Mouse (Mus musculus) splenic B cell, adult 2 months (primary cell): ENCODE measurements around the gene Map4k1.

ENCODE experiments used
- DNase-seq: peaks from one replicate; pipeline ENCODE4 v3.0.0-alpha.2; 2011; ENCODE audit warnings: low read depth, low spot score
- H3K27me3 ChIP-seq: 2 replicates; pipeline ENCODE4 v1.6.1; 2012; ENCODE audit warnings: mild to moderate bottlenecking, low read length, moderate library complexity, mixed read lengths; ENCODE audit not compliant: control insufficient read depth, poor library complexity, insufficient read depth, severe bottlenecking
- H3K36me3 ChIP-seq: 2 replicates; pipeline ENCODE4 v1.6.1; 2012; ENCODE audit warnings: mild to moderate bottlenecking, low read length, moderate library complexity, mixed read lengths; ENCODE audit not compliant: control insufficient read depth, poor library complexity, insufficient read depth, severe bottlenecking

The Map4k1 gene

GRCm38 (mm10) chr7:29019447-29020220 lies 37.8 kb downstream of the Map4k1 start:
- Histone ChIP-seq H3K36me3 (no peaks in the 10 kb centered on the region), H3K27me3 (no peaks in the 10 kb centered on the region)
- peak; percentile 23 for DNase-seq

DNA sequence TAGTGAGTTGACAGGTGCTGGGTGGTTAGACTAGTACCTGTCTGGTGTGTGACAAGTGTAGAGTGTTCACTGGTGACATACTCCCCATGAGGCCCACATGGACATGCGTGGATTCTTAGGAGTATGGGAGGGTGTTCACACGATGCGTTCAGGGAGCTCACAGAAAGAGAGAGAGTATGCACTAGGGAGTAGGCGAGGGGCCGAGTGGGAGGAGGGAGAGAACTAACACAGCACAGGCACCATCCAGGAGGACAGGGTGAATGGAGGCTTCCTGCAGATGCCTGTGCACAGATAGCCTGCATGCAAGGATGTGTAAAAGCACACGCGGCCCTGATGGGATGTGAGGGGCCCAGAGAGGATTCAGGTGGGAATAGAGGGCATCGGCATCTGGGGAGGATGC lies 40.6 kb downstream of the Map4k1 start:
- DNase-seq = no peak
- Histone ChIP-seq H3K36me3 (no peaks in the 10 kb centered on the region), H3K27me3 (no peaks in the 10 kb centered on the region)

- DNase-seq = no peak
- H3K36me3 ChIP-seq = no peaks in the 10 kb centered on the region
- no peaks in the 10 kb centered on the region for H3K27me3 ChIP-seq
Measured at GRCm38 (mm10) chr7:29023514-29023913, 41.7 kb downstream of the Map4k1 start.

DNA sequence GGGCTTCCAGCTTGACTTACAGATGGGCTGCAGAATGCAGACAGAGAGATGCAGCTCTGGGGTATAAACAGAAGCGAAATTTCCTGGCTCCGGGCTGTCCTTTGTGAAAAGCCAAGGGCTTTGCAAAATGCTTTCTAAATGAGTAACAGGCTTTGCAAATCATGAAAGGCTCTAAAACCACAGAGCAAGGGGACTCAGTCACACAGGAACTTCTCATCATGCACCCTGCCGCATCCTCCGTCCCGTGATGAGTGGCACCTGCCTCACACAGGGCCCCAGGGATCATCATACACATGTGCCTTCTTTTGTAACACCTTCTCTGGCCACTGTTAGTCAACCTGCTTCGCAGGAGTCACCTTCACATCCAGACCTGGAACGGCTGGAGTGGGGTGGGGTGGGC lies 43.7 kb downstream of the Map4k1 start:
- no peaks in the 10 kb centered on the region for H3K27me3 ChIP-seq
- DNase-seq = peak; percentile 79
- no peaks in the 10 kb centered on the region for H3K36me3 ChIP-seq

GRCm38 (mm10) chr7:29026195-29026594 lies 44.3 kb downstream of the Map4k1 start:
- Histone ChIP-seq H3K36me3 (no peaks in the 10 kb centered on the region), H3K27me3 (no peaks in the 10 kb centered on the region)
- no peak for DNase-seq

DNA sequence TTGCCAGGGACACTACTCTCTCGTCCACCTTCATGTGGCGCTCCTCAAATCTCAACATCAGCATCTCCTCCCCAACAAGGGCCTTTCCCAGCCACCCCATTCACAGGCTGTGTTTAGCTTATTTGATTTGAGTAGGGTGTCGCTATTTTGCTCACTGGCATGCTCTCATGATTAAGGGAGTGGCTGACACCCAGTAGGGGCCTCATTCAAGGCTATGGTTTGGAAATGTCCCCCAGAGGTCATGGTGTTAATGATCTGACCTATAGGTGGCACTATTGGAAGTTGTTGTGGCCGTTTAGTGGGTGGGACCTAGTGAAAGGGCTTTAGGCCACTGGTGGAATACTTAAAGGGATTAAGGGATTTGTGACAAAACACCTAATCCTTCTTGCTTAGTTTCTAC lies 45.0 kb downstream of the Map4k1 start:
- H3K36me3 ChIP-seq = no peaks in the 10 kb centered on the region
- no peak for DNase-seq
- H3K27me3 ChIP-seq = no peaks in the 10 kb centered on the region

GRCm38 (mm10) chr7:29028761-29029160 lies 46.9 kb downstream of the Map4k1 start:
- no peak for DNase-seq
- H3K36me3 ChIP-seq = no peaks in the 10 kb centered on the region

DNA sequence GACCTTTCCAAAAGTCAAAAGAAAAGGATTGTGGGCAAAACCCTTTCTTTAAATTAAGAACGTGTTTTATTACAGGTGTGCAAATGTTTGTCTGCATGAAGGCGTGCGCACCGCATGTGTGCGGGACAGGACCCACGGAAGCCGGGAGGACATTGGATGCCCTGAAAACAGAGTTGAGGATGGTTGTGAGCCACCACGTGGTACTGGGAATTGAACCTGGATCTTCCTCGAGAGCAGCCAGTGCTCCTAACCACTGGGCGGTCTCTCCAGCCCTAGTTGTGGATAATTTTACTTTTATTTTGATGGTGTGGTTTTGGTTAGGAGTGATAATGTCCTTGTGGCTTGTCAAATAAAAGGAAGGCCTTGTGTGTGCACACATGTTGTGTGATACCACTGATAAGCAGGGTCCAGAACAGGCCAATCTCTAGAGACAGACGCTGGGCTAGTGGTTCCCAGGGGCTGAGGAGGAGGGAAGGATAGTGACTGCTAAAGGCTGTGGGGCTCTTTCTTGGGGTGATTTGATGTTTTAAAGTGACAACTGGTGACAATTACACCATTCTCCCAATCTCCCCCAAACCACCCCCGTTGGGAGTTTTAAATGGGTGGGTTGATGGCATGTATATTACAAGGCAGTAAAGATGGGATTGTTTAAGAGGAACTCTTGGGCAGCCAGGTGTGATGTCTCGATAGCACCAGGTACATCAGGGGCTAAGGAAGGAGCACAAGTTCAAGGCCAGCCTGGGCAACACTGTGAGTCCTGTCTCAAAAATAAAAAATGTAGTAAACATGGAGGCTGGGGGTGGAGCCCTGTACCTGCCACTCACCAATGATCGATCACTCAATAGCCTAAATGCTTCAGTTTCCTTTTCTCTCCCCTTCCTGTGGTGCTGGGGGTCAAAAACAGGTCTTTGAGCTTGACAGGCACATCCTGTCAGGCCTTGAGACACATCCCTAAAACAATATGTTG lies 48.1 kb downstream of the Map4k1 start:
- H3K36me3 ChIP-seq = no peaks in the 10 kb centered on the region
- H3K27me3 ChIP-seq = no peaks in the 10 kb centered on the region
- no peak for DNase-seq

More at GRCm38 (mm10) chr7:29028761-29029160, 46.9 kb downstream of the Map4k1 start:
- no peaks in the 10 kb centered on the region for H3K27me3 ChIP-seq

- DNase-seq = no peak
- H3K36me3 ChIP-seq = no peaks in the 10 kb centered on the region
- no peaks in the 10 kb centered on the region for H3K27me3 ChIP-seq
Measured at GRCm38 (mm10) chr7:29031641-29032040, 49.8 kb downstream of the Map4k1 start.

- no peaks in the 10 kb centered on the region for H3K27me3 ChIP-seq
- peak; percentile 67 for DNase-seq
- no peaks in the 10 kb centered on the region for H3K36me3 ChIP-seq
Measured at GRCm38 (mm10) chr7:29032685-29033084, 50.8 kb downstream of the Map4k1 start.

DNA sequence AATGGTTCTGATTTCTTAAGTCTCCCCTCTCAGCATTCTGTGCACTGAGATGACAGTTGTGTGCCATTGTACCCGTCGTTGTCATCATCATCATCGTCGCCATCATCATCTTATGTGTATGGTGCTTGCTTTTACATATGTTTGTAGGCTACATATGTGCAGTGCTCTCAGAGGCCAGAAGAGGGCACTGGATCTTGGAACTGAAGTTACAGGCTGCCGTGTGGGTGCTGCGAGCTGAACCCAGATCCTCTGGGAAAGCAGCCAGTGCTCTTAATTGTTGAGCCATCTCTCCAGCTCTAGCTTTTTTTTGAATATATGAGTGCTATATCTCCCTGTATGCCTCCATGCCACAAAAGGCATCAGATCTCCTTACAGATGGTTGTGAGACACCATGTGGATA lies 55.4 kb downstream of the Map4k1 start:
- Histone ChIP-seq H3K27me3 (no peaks in the 10 kb centered on the region), H3K36me3 (no peaks in the 10 kb centered on the region)
- peak; percentile 65 for DNase-seq

- no peaks in the 10 kb centered on the region for H3K27me3 ChIP-seq
- DNase-seq = peak; percentile 96
- no peaks in the 10 kb centered on the region for H3K36me3 ChIP-seq
Measured at GRCm38 (mm10) chr7:29039604-29039984, 57.7 kb downstream of the Map4k1 start.

- DNase-seq = peak; percentile 62
- Histone ChIP-seq H3K27me3 (no peaks in the 10 kb centered on the region), H3K36me3 (no peaks in the 10 kb centered on the region)
Measured at GRCm38 (mm10) chr7:29039985-29040661, 58.3 kb downstream of the Map4k1 start.

DNA sequence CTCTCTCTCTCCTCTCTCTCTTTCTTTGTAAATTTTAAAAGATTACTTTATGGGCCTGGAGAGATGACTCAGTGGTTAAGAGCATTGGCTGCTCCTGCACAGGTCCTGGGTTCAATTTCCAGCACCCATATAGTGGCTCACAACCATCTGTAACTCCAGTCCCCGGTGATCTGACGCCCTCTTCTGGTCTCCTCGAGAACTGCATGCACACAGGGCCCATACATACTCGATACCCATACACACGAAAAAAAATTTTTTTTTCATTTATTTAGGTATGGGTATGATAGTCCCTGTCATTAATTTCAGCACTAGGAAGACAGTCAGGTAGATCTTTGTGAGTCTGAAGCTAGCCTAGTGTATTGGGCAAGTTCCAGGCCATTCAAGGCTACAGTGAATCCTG lies 59.3 kb downstream of the Map4k1 start:
- peak; percentile 37 for DNase-seq
- H3K36me3 ChIP-seq = no peaks in the 10 kb centered on the region
- no peaks in the 10 kb centered on the region for H3K27me3 ChIP-seq
